Mouse (Mus musculus) embryonic facial prominence, embryonic 15.5 days (tissue): ENCODE measurements around the gene Kif1bp. TPM values are rescaled to one million over a fixed set of nuclear protein-coding genes. Genes with fewer than 3 reads are reported as not detected.

Source experiments
- ATAC-seq: fragments of 200-750 bp; cut with Nextera tagmentation; 2 replicates; pipeline ENCODE4 v1.8.0; 2017; ENCODE audit warnings: low read depth, moderate TSS enrichment; ENCODE audit not compliant: insufficient number of reproducible peaks, low FRiP score, low TSS enrichment
- H3K27ac ChIP-seq: fragments of 300-500 bp; sonication (generic); replicated peaks from 2 replicates; pipeline ENCODE4 v1.5.1; 2015; ENCODE audit warnings: mild to moderate bottlenecking, inconsistent platforms
- H3K27me3 ChIP-seq: fragments of 300-500 bp; sonication (generic); 2 replicates; pipeline ENCODE4 v1.6.1; 2015; ENCODE audit warnings: inconsistent platforms
- H3K36me3 ChIP-seq: fragments of 300-500 bp; sonication (generic); 2 replicates; pipeline ENCODE4 v1.6.1; 2015; ENCODE audit warnings: mild to moderate bottlenecking, inconsistent platforms
- H3K4me1 ChIP-seq: fragments of 300-500 bp; sonication (generic); 2 replicates; pipeline ENCODE4 v1.6.1; 2015; ENCODE audit warnings: inconsistent platforms
- H3K4me2 ChIP-seq: fragments of 300-500 bp; sonication (generic); replicated peaks from 2 replicates; pipeline ENCODE4 v1.6.1; 2015; ENCODE audit warnings: mild to moderate bottlenecking, inconsistent platforms
- H3K4me3 ChIP-seq: fragments of 300-500 bp; sonication (generic); replicated peaks from 2 replicates; pipeline ENCODE4 v1.5.1; 2015; ENCODE audit warnings: mild to moderate bottlenecking, inconsistent platforms
- H3K9ac ChIP-seq: fragments of 300-500 bp; sonication (generic); 2 replicates; pipeline ENCODE4 v1.6.1; 2015; ENCODE audit warnings: inconsistent platforms
- H3K9me3 ChIP-seq: fragments of 300-500 bp; sonication (generic); replicated peaks from 2 replicates; pipeline ENCODE4 v1.6.1; 2016; ENCODE audit warnings: inconsistent platforms
- WGBS: fragments of 180-500 bp; shearing (Covaris S2); methylation state at CpG from one replicate; pipeline ENCODE4 v1.1.7; 2015; 5-methylcytosine and 5-hydroxymethylcytosine counted together
- polyA plus RNA-seq: library from polyadenylated mRNA; unstranded; fragments of >200 nt; fragmentation: Nextera tagmentation; extraction: Ambion mirVana; gene quantifications from 2 replicates; pipeline ENCODE4 v1.2.1, GENCODE M21; 2015

Gene Kif1bp
- polyA plus RNA-seq, 1 experiment from 2014 or later = 43.0 TPM

GRCm38 (mm10) chr10:62555705-62556557 is 22.3 kb downstream of the Kif1bp start:
- Histone ChIP-seq H3K4me2 (no peak overlapping the region), H3K4me1 (no peaks in the 10 kb centered on the region), H3K9me3 (no peaks in the 10 kb centered on the region), H3K4me3 (no peak overlapping the region), H3K36me3 (peaks cover 28% of the 10 kb centered on the region), H3K27me3 (no peaks in the 10 kb centered on the region), H3K9ac (no peak overlapping the region), H3K27ac (no peak overlapping the region)
- 54% methylated on average over 11 of the region's 11 CpGs for WGBS
- ATAC-seq = no peak

DNA sequence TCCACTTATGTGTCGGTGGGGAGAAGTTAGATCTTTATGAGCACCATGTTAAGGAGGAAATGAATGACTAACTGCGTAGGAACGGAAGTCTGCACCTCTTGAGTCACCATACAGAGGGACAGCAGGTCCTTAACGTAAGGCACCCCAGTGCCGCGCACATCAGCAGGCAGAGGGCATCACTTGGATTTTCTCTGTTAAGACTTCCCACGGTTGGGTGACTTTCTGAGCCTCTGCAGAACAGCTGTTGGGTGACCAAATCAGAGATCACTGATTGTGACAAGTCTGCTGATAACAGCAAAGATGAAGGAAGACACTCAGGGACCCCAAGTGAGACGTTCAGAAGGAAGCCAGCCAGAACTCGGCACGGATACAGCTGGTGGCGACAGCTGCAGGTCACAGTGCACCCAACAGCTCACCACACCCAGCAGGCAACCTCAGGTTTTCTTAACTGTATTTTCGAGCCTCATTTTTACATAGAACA is 24.6 kb downstream of the Kif1bp start:
- ATAC-seq = no peak
- Histone ChIP-seq H3K36me3 (peaks cover 5% of the 10 kb centered on the region), H3K9ac (no peak overlapping the region), H3K4me3 (no peak overlapping the region), H3K27ac (no peak overlapping the region), H3K27me3 (no peaks in the 10 kb centered on the region), H3K9me3 (no peaks in the 10 kb centered on the region), H3K4me2 (no peak overlapping the region), H3K4me1 (no peaks in the 10 kb centered on the region)
- WGBS = 79% methylated on average over 12 of the region's 12 CpGs

- Histone ChIP-seq H3K4me3 (no peak overlapping the region), H3K27ac (no peak overlapping the region), H3K4me2 (no peak overlapping the region), H3K9ac (no peak overlapping the region), H3K27me3 (no peaks in the 10 kb centered on the region), H3K9me3 (no peaks in the 10 kb centered on the region), H3K4me1 (peaks cover 9% of the 10 kb centered on the region; the same call in 1 of the 2 replicates), H3K36me3 (0 out of 2 replicates have a peak, but pooled peaks cover 2% of the 10 kb centered on the region)
- WGBS = 78% methylated on average over 7 of the region's 7 CpGs
- ATAC-seq = no peak
Measured at GRCm38 (mm10) chr10:62550787-62551300, 27.4 kb downstream of the Kif1bp start.

DNA sequence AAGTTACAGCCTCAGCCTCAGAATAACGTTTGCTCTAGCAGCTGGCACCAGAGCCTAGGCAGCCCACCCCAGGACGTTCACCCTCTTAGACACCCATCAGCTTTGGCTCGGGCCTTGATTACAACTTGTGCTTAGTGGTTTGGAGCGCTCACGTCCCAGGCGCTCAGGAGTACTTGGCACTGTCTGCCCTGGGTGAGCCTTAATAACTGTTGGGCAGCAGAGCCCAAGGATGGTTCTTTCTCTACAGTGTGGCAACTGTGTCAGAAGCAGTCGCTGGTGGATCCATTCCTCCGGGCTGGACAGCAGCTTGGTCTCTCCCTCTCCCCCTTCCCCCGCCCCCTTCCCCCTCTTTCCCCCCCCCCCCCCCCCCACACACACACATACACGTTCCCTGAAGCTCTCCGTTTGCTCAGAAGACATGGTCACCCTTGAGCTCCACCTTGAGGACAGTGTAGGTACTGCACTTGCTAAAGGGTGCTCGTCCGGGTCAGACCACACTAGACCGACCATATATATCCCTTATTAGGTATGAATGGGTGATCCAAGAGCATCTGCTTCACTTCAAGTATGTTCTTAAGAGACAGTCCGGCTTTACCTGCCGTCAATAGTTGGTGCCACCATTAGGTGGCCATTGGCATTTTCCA is 28.6 kb downstream of the Kif1bp start:
- no peaks in the 10 kb centered on the region for H3K36me3 ChIP-seq
- 29% methylated on average over 14 of the region's 16 CpGs for WGBS
- no peaks in the 10 kb centered on the region for H3K9me3 ChIP-seq
- H3K4me3 ChIP-seq = no peak overlapping the region
- no peak overlapping the region for H3K4me2 ChIP-seq
- H3K9ac ChIP-seq = no peak overlapping the region
- H3K27me3 ChIP-seq = no peaks in the 10 kb centered on the region
- H3K4me1 ChIP-seq = peaks cover 9% of the 10 kb centered on the region; the same call in 1 of the 2 replicates
- H3K27ac ChIP-seq = no peak overlapping the region
- ATAC-seq = no peak

DNA sequence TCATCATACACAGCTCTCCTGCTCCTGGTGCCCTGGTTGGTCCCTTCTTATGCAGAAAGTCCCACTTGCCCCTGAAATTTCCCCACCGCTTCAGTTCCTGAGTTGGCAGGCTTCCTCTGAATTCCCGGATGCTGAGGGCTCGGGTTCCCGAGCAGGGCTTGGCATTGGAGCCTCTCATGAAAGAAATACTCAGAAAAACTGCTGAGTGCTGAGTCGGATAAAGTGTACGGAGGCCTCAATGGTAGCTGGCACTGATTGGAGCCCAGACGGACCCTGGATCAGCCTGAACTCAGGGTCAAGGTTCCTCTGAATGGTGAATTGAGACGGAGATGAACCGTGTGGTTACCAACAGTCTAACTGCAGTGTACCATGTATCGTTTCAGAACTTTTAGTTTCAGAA is 31.8 kb downstream of the Kif1bp start:
- 52% methylated on average over 10 of the region's 10 CpGs for WGBS
- H3K4me2 ChIP-seq = 0 out of 2 replicates have a peak overlapping the region, but pooled peaks have one; percentile 4
- no peaks in the 10 kb centered on the region for H3K9me3 ChIP-seq
- H3K9ac ChIP-seq = no peak overlapping the region
- no peak for ATAC-seq
- H3K27ac ChIP-seq = peak overlapping the region; percentile 58
- peaks cover 9% of the 10 kb centered on the region; the same call in 1 of the 2 replicates for H3K4me1 ChIP-seq
- no peaks in the 10 kb centered on the region for H3K36me3 ChIP-seq
- H3K27me3 ChIP-seq = no peaks in the 10 kb centered on the region
- H3K4me3 ChIP-seq = no peak overlapping the region

DNA sequence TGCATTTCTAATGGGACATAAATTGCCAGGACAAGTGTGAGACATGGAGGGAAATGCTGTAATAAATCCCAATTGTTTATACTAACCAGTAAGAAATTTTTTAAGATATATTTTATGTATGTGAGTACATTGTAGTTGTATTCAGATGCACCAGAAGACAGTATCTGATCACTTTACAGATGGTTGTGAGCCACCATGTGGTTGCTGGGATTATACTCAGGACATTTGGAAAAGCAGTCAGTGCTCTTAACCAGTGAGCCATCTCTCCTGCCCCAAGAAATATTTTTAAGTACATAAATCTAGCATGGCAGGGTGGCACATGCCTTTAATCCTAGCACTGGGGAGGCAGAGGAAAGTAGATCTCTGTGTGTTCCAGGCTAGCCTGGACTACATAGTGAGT is 32.5 kb downstream of the Kif1bp start:
- H3K27ac ChIP-seq = no peak overlapping the region
- no peak overlapping the region for H3K4me2 ChIP-seq
- no peak overlapping the region for H3K4me3 ChIP-seq
- no peak for ATAC-seq
- H3K9ac ChIP-seq = no peak overlapping the region
- peaks cover 9% of the 10 kb centered on the region; the same call in 1 of the 2 replicates for H3K4me1 ChIP-seq
- no peaks in the 10 kb centered on the region for H3K27me3 ChIP-seq
- no peaks in the 10 kb centered on the region for H3K9me3 ChIP-seq
- no peaks in the 10 kb centered on the region for H3K36me3 ChIP-seq

- no peak overlapping the region for H3K4me3 ChIP-seq
- H3K27ac ChIP-seq = no peak overlapping the region
- H3K9ac ChIP-seq = no peak overlapping the region
- 81% methylated on average over 4 of the region's 4 CpGs for WGBS
- no peaks in the 10 kb centered on the region for H3K9me3 ChIP-seq
- no peaks in the 10 kb centered on the region for H3K36me3 ChIP-seq
- no peak overlapping the region for H3K4me2 ChIP-seq
- peaks cover 9% of the 10 kb centered on the region; the same call in 1 of the 2 replicates for H3K4me1 ChIP-seq
- H3K27me3 ChIP-seq = no peaks in the 10 kb centered on the region
- ATAC-seq = no peak
Measured at GRCm38 (mm10) chr10:62544316-62544715, 33.9 kb downstream of the Kif1bp start.

DNA sequence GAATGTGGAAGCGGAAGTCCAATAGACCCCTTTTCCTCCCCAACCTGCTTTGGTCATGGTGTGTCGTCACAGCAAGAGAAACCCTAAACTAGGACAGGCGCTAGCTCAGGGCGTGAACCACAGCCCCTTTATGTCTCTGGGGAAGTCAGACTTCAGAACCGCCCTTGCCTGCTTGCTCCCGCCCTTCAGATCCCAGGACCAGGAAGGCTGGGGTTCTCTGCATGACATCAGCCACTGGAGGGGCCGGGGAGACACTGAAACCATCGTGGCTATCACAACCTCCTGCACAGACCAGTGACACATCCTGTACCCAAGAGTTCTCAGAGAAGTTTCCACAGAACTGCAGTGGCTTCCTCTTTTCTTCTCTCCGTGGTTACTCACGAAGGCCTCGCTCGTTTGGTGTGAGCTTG is 34.9 kb downstream of the Kif1bp start:
- Histone ChIP-seq H3K9me3 (no peaks in the 10 kb centered on the region), H3K4me1 (peaks cover 9% of the 10 kb centered on the region; the same call in 1 of the 2 replicates), H3K27me3 (no peaks in the 10 kb centered on the region), H3K36me3 (no peaks in the 10 kb centered on the region), H3K27ac (no peak overlapping the region), H3K4me3 (no peak overlapping the region), H3K4me2 (no peak overlapping the region), H3K9ac (no peak overlapping the region)
- WGBS = 80% methylated on average over 12 of the region's 12 CpGs
- ATAC-seq = no peak

- no peak overlapping the region for H3K4me3 ChIP-seq
- WGBS = 86% methylated on average over 8 of the region's 8 CpGs
- H3K9me3 ChIP-seq = no peaks in the 10 kb centered on the region
- H3K27me3 ChIP-seq = no peaks in the 10 kb centered on the region
- H3K27ac ChIP-seq = no peak overlapping the region
- no peaks in the 10 kb centered on the region for H3K36me3 ChIP-seq
- ATAC-seq = no peak
- H3K4me2 ChIP-seq = no peak overlapping the region
- H3K9ac ChIP-seq = no peak overlapping the region
- peaks cover 9% of the 10 kb centered on the region; the same call in 1 of the 2 replicates for H3K4me1 ChIP-seq
Measured at GRCm38 (mm10) chr10:62542928-62543327, 35.3 kb downstream of the Kif1bp start.

- no peak overlapping the region for H3K9ac ChIP-seq
- no peaks in the 10 kb centered on the region for H3K27me3 ChIP-seq
- H3K9me3 ChIP-seq = no peaks in the 10 kb centered on the region
- H3K4me1 ChIP-seq = peaks cover 9% of the 10 kb centered on the region; the same call in 1 of the 2 replicates
- no peak overlapping the region for H3K4me2 ChIP-seq
- H3K27ac ChIP-seq = no peak overlapping the region
- 97% methylated on average over 12 of the region's 12 CpGs for WGBS
- H3K4me3 ChIP-seq = no peak overlapping the region
- H3K36me3 ChIP-seq = no peaks in the 10 kb centered on the region
- ATAC-seq = no peak
Measured at GRCm38 (mm10) chr10:62542507-62542906, 35.8 kb downstream of the Kif1bp start.

DNA sequence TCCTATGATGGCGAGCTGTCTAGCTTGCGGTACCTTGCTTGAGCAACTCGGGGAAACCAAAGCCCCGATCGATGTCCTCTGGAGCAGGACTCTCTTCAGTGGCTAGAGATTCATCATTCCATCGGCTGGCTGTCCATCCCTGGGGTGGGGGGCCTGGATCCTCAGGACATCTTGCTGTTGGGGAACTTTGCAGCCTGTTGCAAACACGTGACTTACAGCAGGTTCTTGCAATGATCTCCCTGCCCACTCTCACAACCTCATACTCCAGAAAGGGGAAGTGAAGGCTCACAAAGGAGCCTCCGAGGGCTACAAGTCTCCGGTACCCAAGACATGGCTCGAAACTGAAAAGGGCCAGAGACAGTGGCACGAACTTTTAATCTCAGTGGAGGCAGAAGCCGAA is 36.8 kb downstream of the Kif1bp start:
- H3K9ac ChIP-seq = no peak overlapping the region
- ATAC-seq = no peak
- 90% methylated on average over 12 of the region's 12 CpGs for WGBS
- H3K9me3 ChIP-seq = no peaks in the 10 kb centered on the region
- peaks cover 3% of the 10 kb centered on the region; the same call in 1 of the 2 replicates for H3K4me1 ChIP-seq
- H3K27me3 ChIP-seq = no peaks in the 10 kb centered on the region
- H3K36me3 ChIP-seq = no peaks in the 10 kb centered on the region
- no peak overlapping the region for H3K27ac ChIP-seq
- no peak overlapping the region for H3K4me2 ChIP-seq
- H3K4me3 ChIP-seq = no peak overlapping the region
